Mouse (Mus musculus) midbrain, embryonic 11.5 days (tissue): ENCODE results near the gene Znhit3. TPM values are rescaled to one million over a fixed set of nuclear protein-coding genes. Genes with fewer than 3 reads are reported as not detected.

Source experiments
- ATAC-seq: fragments of 200-750 bp; cut with Nextera tagmentation; 2 replicates; pipeline ENCODE4 v1.8.0; 2017; ENCODE audit warnings: moderate TSS enrichment, moderate library complexity; ENCODE audit not compliant: low FRiP score
- DNase-seq: peaks from one replicate; pipeline ENCODE4 v3.0.0; 2015; ENCODE audit warnings: low spot score; ENCODE audit errors: missing footprints
- H3K27ac ChIP-seq: fragments of 300-500 bp; sonication (generic); 2 replicates; pipeline ENCODE4 v1.5.1; 2014; ENCODE audit warnings: low read depth, low read length
- H3K27me3 ChIP-seq: fragments of 300-500 bp; sonication (generic); 2 replicates; pipeline ENCODE4 v1.6.1; 2014; ENCODE audit warnings: mild to moderate bottlenecking, low read length, moderate library complexity, mixed read lengths; ENCODE audit not compliant: control insufficient read depth, insufficient read depth
- H3K36me3 ChIP-seq: fragments of 300-500 bp; sonication (generic); 2 replicates; pipeline ENCODE4 v1.6.1; 2014; ENCODE audit warnings: mild to moderate bottlenecking, low read length, moderate library complexity, mixed read lengths; ENCODE audit not compliant: control insufficient read depth, insufficient read depth
- H3K4me1 ChIP-seq: fragments of 300-500 bp; sonication (generic); 2 replicates; pipeline ENCODE4 v1.6.1; 2014; ENCODE audit warnings: low read length; ENCODE audit not compliant: control insufficient read depth, insufficient read depth
- H3K4me2 ChIP-seq: fragments of 300-500 bp; sonication (generic); 2 replicates; pipeline ENCODE4 v1.6.1; 2014; ENCODE audit warnings: mild to moderate bottlenecking, moderate library complexity
- H3K4me3 ChIP-seq: fragments of 300-500 bp; sonication (generic); 2 replicates; pipeline ENCODE4 v1.5.1; 2014; ENCODE audit warnings: low read depth, low read length
- H3K9ac ChIP-seq: fragments of 300-500 bp; sonication (generic); 2 replicates; pipeline ENCODE4 v1.6.1; 2014; ENCODE audit warnings: low read length
- H3K9me3 ChIP-seq: fragments of 300-500 bp; sonication (generic); 2 replicates; pipeline ENCODE4 v1.6.1; 2016; ENCODE audit warnings: low read length; ENCODE audit not compliant: control insufficient read depth
- WGBS: fragments of 180-500 bp; shearing (Covaris S2); extraction: QIAGEN DNeasy Blood & Tissue Kit; methylation state at CpG from one replicate; pipeline ENCODE4 v1.1.7; 2014; 5-methylcytosine and 5-hydroxymethylcytosine counted together
- microRNA-seq: library from miRNA; unstranded; fragments of <30 nt; microRNA quantifications from one replicate; pipeline ENCODE4, GENCODE M21; 2017
- polyA plus RNA-seq: library from polyadenylated mRNA; unstranded; fragments of >200 nt; fragmentation: Nextera tagmentation; extraction: Ambion mirVana; gene quantifications from 2 replicates; pipeline ENCODE4 v1.2.1, GENCODE M21; 2014

The Znhit3 gene
- polyA plus RNA-seq, 1 experiment from 2014 or later, result 72.4 TPM

GRCm38 (mm10) chr11:84865268-84865667 lies 50.9 kb downstream of the Znhit3 start:
- Histone ChIP-seq H3K4me2 (no peak overlapping the region), H3K27ac (no peak overlapping the region), H3K9me3 (no peaks in the 10 kb centered on the region), H3K4me3 (no peak overlapping the region), H3K27me3 (no peaks in the 10 kb centered on the region), H3K36me3 (no peaks in the 10 kb centered on the region), H3K4me1 (peaks cover 11% of the 10 kb centered on the region), H3K9ac (no peak overlapping the region)
- WGBS, result 75% methylated on average over 2 of the region's 2 CpGs
- ATAC-seq (no peak), DNase-seq (no peak)

Small RNAs within 50 kb of the gene (microRNA-seq; reads per million reads assigned to microRNA genes)
- not detected for gene Gm23564

Other genes starting within 250 kb of the Znhit3 start
- 10.3 and 11.4 TPM in 2 replicates for gene Mrm1, start 96.9 kb downstream of the Znhit3 start, polyA plus RNA-seq
- 12.2 and 12.6 TPM in 2 replicates for gene Dhrs11, start 87.4 kb downstream of the Znhit3 start, polyA plus RNA-seq
- gene Ggnbp2, start 45.5 kb downstream of the Znhit3 start, polyA plus RNA-seq, result 71.0 and 75.4 TPM in 2 replicates
- gene Myo19, start 36.2 kb downstream of the Znhit3 start, polyA plus RNA-seq, result 7.5 and 7.7 TPM in 2 replicates
- 3.1 and 3.9 TPM in 2 replicates for gene Pigw, start 36.1 kb downstream of the Znhit3 start, polyA plus RNA-seq
- gene Car4, start 41.4 kb upstream of the Znhit3 start, polyA plus RNA-seq, result 5.5 and 6.6 TPM in 2 replicates
- 7.0 and 8.1 TPM in 2 replicates for gene Usp32, start 223.8 kb upstream of the Znhit3 start, polyA plus RNA-seq